Mouse (Mus musculus) left cerebral cortex, postnatal 36 days (tissue): ENCODE measurements at regions not wholly inside any gene's neighbourhood (a gene's known extent, or its start where the extent isn't known, plus 50 kb on each side); places are given as distances from the start of the nearest gene placed in this dataset.

Experiments
- DNase-seq, 2 experiments: peaks; one replicate each; pipeline ENCODE4 v3.0.0; 2021 to 2022; ENCODE audit warnings: low spot score in 2 of 2, mixed read lengths in 1 of 2
- intact Hi-C: fragments of 180-260 bp; cut with DNase I; formaldehyde crosslinking; loops from one replicate; pipeline ENCODE4 v1.15.1; 2025

- DNase-seq = no peak
- intact Hi-C loops = no loop called here
Observed at GRCm38 (mm10) chr14:8961554-8961953, 295.5 kb upstream of the 4930452B06Rik start.

- DNase-seq = no peak
- intact Hi-C loops = no loop called here
Observed at GRCm38 (mm10) chr14:8952853-8953397, 286.9 kb upstream of the 4930452B06Rik start.

DNA sequence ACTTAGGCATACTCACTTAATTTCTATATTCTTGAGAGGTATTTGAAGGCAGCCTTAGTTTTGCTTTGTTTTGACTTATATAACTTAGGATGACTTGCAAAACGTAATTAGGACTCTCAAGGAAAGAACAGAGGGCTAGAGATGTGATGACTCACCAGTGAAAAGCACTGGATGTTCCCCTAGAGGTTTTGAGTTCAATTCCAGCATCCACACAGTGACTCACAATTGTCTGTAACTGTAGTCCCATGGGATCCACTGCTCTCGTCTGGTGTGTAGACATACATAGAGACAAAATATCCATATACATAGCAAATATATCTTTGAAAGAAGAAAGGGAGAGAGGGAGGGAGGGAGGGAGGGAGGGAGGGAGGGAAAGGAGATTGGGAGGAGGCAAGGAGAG, 282.7 kb upstream of the 4930452B06Rik start:
- intact Hi-C loops = no loop called here
- DNase-seq = no peak

DNA sequence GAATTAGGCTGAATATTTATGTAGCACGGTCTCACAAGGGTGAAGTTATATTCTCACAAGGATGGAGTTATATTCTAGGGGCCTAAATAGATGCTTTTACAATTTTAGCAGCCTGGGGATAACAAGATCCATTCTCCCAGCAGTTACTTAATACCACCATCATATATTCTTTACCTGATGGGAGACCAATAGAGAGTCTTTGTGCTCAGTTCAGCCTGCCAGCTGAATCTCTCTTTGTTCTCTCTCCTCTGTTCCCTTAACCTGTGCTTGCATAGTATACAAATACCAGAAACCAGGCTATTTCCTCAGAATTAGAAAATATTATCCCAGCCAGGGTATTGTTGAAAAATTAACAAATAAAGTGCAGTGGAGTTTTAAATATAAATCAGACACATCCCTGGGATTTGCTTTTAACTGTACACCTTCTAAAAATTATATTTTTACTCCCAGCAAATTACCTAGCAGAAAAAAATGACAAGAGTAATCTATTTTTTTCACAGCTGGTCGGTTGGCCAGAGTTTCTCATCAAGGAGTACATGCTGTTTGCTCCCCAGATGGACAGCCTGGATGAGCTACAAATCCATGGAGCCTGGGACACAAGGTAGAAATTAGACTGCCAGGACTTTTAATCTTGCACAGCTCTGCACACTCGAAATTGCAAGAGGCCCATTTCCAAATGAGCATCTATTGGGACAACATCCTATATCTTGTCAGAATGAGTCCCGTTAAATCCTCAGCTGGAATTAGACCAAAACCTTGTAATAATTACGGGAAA, 281.0 kb upstream of the 4930452B06Rik start:
- intact Hi-C loops = no loop called here
- no peak for DNase-seq

- intact Hi-C loops = loop anchor here (10.0 kb wide), 1 partner anchor 470 kb away; no protein-coding TSS in a partner anchor
- peak; percentile 26 to 39 for DNase-seq
Observed at GRCm38 (mm10) chr14:8935121-8935520, 269.1 kb upstream of the 4930452B06Rik start.
